Mouse (Mus musculus): ENCODE results near the gene Tulp2.

- TF ChIP-seq POLR2A (IDR thresholded peaks at IDR 0.05; ENCODE audit: insufficient read length, low read depth) (no peak), E2F4 (IDR thresholded peaks at IDR 0.05; ENCODE audit: insufficient read depth) (no peak), MAX (IDR thresholded peaks at IDR 0.05; ENCODE audit: low read depth) (no peak), CEBPB (IDR thresholded peaks at IDR 0.05; ENCODE audit: insufficient read depth, poor library complexity, severe bottlenecking) (no peak), POLR2AphosphoS2 (IDR thresholded peaks at IDR 0.05; ENCODE audit: insufficient read length, low read depth) (no peak), TCF12 (IDR thresholded peaks at IDR 0.05; ENCODE audit: insufficient read depth, poor library complexity, severe bottlenecking) (no peak), REST (IDR thresholded peaks at IDR 0.05; ENCODE audit: insufficient read depth, insufficient read length) (no peak), USF1 (IDR thresholded peaks at IDR 0.05; ENCODE audit: low read depth) (no peak), MYOD1 (IDR thresholded peaks at IDR 0.05; ENCODE audit: control insufficient read depth in 1 of 3, insufficient read length in 2 of 3, low read depth in 2 of 3) (no peak), MYOG (IDR thresholded peaks at IDR 0.05; ENCODE audit: control insufficient read depth in 1 of 3, insufficient read depth in 1 of 3, insufficient read length in 2 of 3, low read depth in 2 of 3) (no peak), TCF3 (IDR thresholded peaks at IDR 0.05; ENCODE audit: insufficient read length, low read depth) (no peak), SRF (IDR thresholded peaks at IDR 0.05; ENCODE audit: control insufficient read depth, insufficient read length, low read depth) (no peak)
Measured at GRCm38 (mm10) chr7:45537602-45538001, 55.9 kb downstream of the Tulp2 start.
